Mouse (Mus musculus): ENCODE data around the gene Bpifa6. TPM values are rescaled to one million over a fixed set of nuclear protein-coding genes. Genes with fewer than 3 reads are reported as not detected.
"Not testable (repeated sequence)": the region's sequence is repeated elsewhere in the genome, so short reads cannot be mapped to it uniquely, and the experiment has no call there.

Gene Bpifa6
- polyA plus RNA-seq, 1 experiment from 2014 or later = not detected

- no peaks in the 10 kb centered on the region for H3K4me1 ChIP-seq (ENCODE audit: control insufficient read depth, insufficient read depth, low read length)
- H3K9ac ChIP-seq (ENCODE audit: low read depth, low read length) = no peak overlapping the region
- no peak for ATAC-seq
- H3K27ac ChIP-seq (ENCODE audit: low read length) = no peak overlapping the region
- no peaks in the 10 kb centered on the region for H3K27me3 ChIP-seq (ENCODE audit: control insufficient read depth, insufficient read depth, low read depth, low read length)
- H3K9me3 ChIP-seq (replicated peaks; ENCODE audit: control insufficient read depth, low read length, poor library complexity, severe bottlenecking) = no peaks in the 10 kb centered on the region
- H3K4me2 ChIP-seq (ENCODE audit: low read length) = no peak overlapping the region
- H3K36me3 ChIP-seq (ENCODE audit: control insufficient read depth, insufficient read depth, low read length) = no peaks in the 10 kb centered on the region
- no peak overlapping the region for H3K4me3 ChIP-seq (ENCODE audit: low read depth, low read length)
- WGBS = 80% methylated on average over 4 of the region's 4 CpGs
These were observed 31.0 kb downstream of the Bpifa6 start for GRCm38 (mm10) chr2:154005734-154006133.

DNA sequence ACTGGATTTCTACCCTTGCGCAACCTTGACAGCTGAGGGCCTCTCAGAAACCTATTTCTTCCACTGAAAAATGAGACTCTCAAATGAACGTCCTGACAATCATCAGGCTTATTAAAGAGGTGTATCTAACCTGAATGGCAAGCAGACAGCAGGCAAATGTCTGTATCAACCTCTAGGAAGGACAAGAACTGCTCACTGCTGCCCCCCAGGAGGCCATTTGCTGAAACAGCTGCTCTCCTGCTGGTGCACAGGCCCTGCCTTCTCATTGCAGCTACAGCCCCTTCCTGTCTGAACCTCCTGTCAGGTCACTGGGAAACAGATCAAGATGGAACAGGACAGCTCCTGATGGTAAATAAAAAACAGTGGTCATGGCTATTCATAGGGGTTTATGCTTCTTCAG, 31.6 kb downstream of the Bpifa6 start:
- H3K4me2 ChIP-seq (ENCODE audit: low read length) = no peak overlapping the region
- H3K9me3 ChIP-seq (replicated peaks; ENCODE audit: control insufficient read depth, low read length, poor library complexity, severe bottlenecking) = no peaks in the 10 kb centered on the region
- H3K4me3 ChIP-seq (ENCODE audit: low read depth, low read length) = no peak overlapping the region
- no peaks in the 10 kb centered on the region for H3K27me3 ChIP-seq (ENCODE audit: control insufficient read depth, insufficient read depth, low read depth, low read length)
- WGBS = 85% methylated on average over 2 of the region's 2 CpGs
- no peak overlapping the region for H3K27ac ChIP-seq (ENCODE audit: low read length)
- ATAC-seq = no peak
- H3K9ac ChIP-seq (ENCODE audit: low read depth, low read length) = no peak overlapping the region
- no peaks in the 10 kb centered on the region for H3K36me3 ChIP-seq (ENCODE audit: control insufficient read depth, insufficient read depth, low read length)
- H3K4me1 ChIP-seq (ENCODE audit: control insufficient read depth, insufficient read depth, low read length) = no peaks in the 10 kb centered on the region

- Histone ChIP-seq H3K4me2 (ENCODE audit: low read length) (no peak overlapping the region), H3K9ac (ENCODE audit: low read depth, low read length) (no peak overlapping the region), H3K4me3 (ENCODE audit: low read depth, low read length) (no peak overlapping the region), H3K27me3 (ENCODE audit: control insufficient read depth, insufficient read depth, low read depth, low read length) (no peaks in the 10 kb centered on the region), H3K9me3 (replicated peaks; ENCODE audit: control insufficient read depth, low read length, poor library complexity, severe bottlenecking) (no peaks in the 10 kb centered on the region), H3K36me3 (ENCODE audit: control insufficient read depth, insufficient read depth, low read length) (no peaks in the 10 kb centered on the region), H3K4me1 (ENCODE audit: control insufficient read depth, insufficient read depth, low read length) (no peaks in the 10 kb centered on the region), H3K27ac (ENCODE audit: low read length) (no peak overlapping the region)
- 83% methylated on average over 1 of the region's 1 CpGs for WGBS
- ATAC-seq = no peak
These were observed 32.6 kb downstream of the Bpifa6 start for GRCm38 (mm10) chr2:154007381-154007780.

DNA sequence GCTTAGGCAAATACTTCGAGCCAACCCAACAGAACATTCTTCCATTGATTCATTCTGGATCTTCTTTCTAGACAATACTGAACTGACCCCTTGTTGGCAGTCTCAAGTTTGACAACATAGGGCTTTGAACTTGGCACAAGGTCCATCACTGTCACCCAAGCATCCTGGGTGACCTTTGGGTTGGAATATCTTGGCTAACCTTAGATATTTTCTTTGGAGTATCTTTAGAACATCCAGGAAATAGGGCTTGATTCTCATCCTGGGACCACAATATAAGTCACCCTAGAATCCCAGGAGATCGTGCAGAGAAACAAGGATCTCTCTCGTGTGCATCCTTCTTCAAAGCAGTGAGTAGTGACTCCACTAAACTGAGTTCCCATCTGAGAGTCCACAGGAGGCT, 33.2 kb downstream of the Bpifa6 start, which contains the start of gene Bpifa2:
TSS of gene Bpifa2 (plus strand) at position 301 of the 400 bp plus-strand sequence.
- Histone ChIP-seq H3K9ac (ENCODE audit: low read depth, low read length) (no peak within 1 kb of the TSS), H3K27ac (ENCODE audit: low read length) (no peak within 1 kb of the TSS), H3K36me3 (ENCODE audit: control insufficient read depth, insufficient read depth, low read length) (no peaks in the 10 kb centered on the region), H3K9me3 (replicated peaks; ENCODE audit: control insufficient read depth, low read length, poor library complexity, severe bottlenecking) (no peaks in the 10 kb centered on the region), H3K4me3 (ENCODE audit: low read depth, low read length) (no peak within 1 kb of the TSS), H3K4me1 (ENCODE audit: control insufficient read depth, insufficient read depth, low read length) (no peaks in the 10 kb centered on the region), H3K27me3 (ENCODE audit: control insufficient read depth, insufficient read depth, low read depth, low read length) (no peaks in the 10 kb centered on the region), H3K4me2 (ENCODE audit: low read length) (no peak within 1 kb of the TSS)
- 73% methylated on average over 3 of the region's 3 CpGs for WGBS
- ATAC-seq = no peak

GRCm38 (mm10) chr2:154017990-154018389, 43.2 kb downstream of the Bpifa6 start:
- WGBS = 90% methylated on average over 1 of the region's 1 CpGs
- no peak overlapping the region for H3K4me2 ChIP-seq (ENCODE audit: low read length)
- no peaks in the 10 kb centered on the region for H3K27me3 ChIP-seq (ENCODE audit: control insufficient read depth, insufficient read depth, low read depth, low read length)
- no peaks in the 10 kb centered on the region for H3K4me1 ChIP-seq (ENCODE audit: control insufficient read depth, insufficient read depth, low read length)
- H3K9ac ChIP-seq (ENCODE audit: low read depth, low read length) = no peak overlapping the region
- no peak for ATAC-seq
- H3K9me3 ChIP-seq (replicated peaks; ENCODE audit: control insufficient read depth, low read length, poor library complexity, severe bottlenecking) = no peaks in the 10 kb centered on the region
- no peak overlapping the region for H3K4me3 ChIP-seq (ENCODE audit: low read depth, low read length)
- no peaks in the 10 kb centered on the region for H3K36me3 ChIP-seq (ENCODE audit: control insufficient read depth, insufficient read depth, low read length)
- H3K27ac ChIP-seq (ENCODE audit: low read length) = no peak overlapping the region

DNA sequence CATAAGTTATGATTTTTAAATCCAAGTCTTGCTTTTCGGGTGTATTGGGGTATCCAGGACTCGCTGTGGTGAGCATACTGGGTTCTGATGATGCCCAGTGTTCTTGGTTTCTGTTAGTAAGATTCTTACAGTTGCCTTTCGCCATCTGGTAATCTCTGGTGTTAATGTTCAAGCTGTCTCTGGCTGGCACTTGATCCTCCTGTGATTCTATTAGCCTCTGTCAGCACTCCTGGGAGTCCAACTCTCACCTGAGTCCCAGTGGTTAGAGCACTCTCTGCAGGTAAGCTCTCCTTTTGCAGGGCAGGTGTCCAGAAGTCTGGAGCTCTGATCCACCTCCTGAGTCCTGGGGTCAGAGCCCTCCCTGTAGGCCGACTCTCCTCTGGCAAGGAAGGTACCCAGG, 49.9 kb downstream of the Bpifa6 start:
- not testable (repeated sequence) for H3K27ac ChIP-seq (ENCODE audit: low read length)
- 88% methylated on average over 4 of the region's 4 CpGs for WGBS

GRCm38 (mm10) chr2:154038932-154039331, 64.2 kb downstream of the Bpifa6 start:
- no peaks in the 10 kb centered on the region for H3K27me3 ChIP-seq (ENCODE audit: control insufficient read depth, insufficient read depth, low read depth, low read length)
- H3K36me3 ChIP-seq (ENCODE audit: control insufficient read depth, insufficient read depth, low read length) = no peaks in the 10 kb centered on the region
- ATAC-seq = no peak
- WGBS = 46% methylated on average over 2 of the region's 2 CpGs
- H3K4me2 ChIP-seq (ENCODE audit: low read length) = no peak overlapping the region
- no peak overlapping the region for H3K27ac ChIP-seq (ENCODE audit: low read length)
- no peaks in the 10 kb centered on the region for H3K9me3 ChIP-seq (replicated peaks; ENCODE audit: control insufficient read depth, low read length, poor library complexity, severe bottlenecking)
- no peaks in the 10 kb centered on the region for H3K4me1 ChIP-seq (ENCODE audit: control insufficient read depth, insufficient read depth, low read length)
- no peak overlapping the region for H3K4me3 ChIP-seq (ENCODE audit: low read depth, low read length)
- H3K9ac ChIP-seq (ENCODE audit: low read depth, low read length) = no peak overlapping the region

More for the DNA sequence above, 49.9 kb downstream of the Bpifa6 start:
- H3K9me3 ChIP-seq (replicated peaks; ENCODE audit: control insufficient read depth, low read length, poor library complexity, severe bottlenecking); H3K4me1 ChIP-seq (ENCODE audit: control insufficient read depth, insufficient read depth, low read length); ATAC-seq; H3K4me3 ChIP-seq (ENCODE audit: low read depth, low read length); H3K4me2 ChIP-seq (ENCODE audit: low read length); H3K9ac ChIP-seq (ENCODE audit: low read depth, low read length); H3K27me3 ChIP-seq (ENCODE audit: control insufficient read depth, insufficient read depth, low read depth, low read length); H3K36me3 ChIP-seq (ENCODE audit: control insufficient read depth, insufficient read depth, low read length): not testable (repeated sequence)

GRCm38 (mm10) chr2:154044743-154045142, 70.0 kb downstream of the Bpifa6 start:
- no peak overlapping the region for H3K9ac ChIP-seq (ENCODE audit: low read depth, low read length)

More at GRCm38 (mm10) chr2:154044743-154045142, 70.0 kb downstream of the Bpifa6 start:
- Histone ChIP-seq H3K4me2 (ENCODE audit: low read length) (no peak overlapping the region), H3K27ac (ENCODE audit: low read length) (no peak overlapping the region), H3K4me3 (ENCODE audit: low read depth, low read length) (no peak overlapping the region), H3K27me3 (ENCODE audit: control insufficient read depth, insufficient read depth, low read depth, low read length) (no peaks in the 10 kb centered on the region), H3K36me3 (ENCODE audit: control insufficient read depth, insufficient read depth, low read length) (no peaks in the 10 kb centered on the region), H3K9me3 (replicated peaks; ENCODE audit: control insufficient read depth, low read length, poor library complexity, severe bottlenecking) (no peaks in the 10 kb centered on the region), H3K4me1 (ENCODE audit: control insufficient read depth, insufficient read depth, low read length) (no peaks in the 10 kb centered on the region)
- ATAC-seq = no peak
- 87% methylated on average over 3 of the region's 3 CpGs for WGBS

All from midbrain, embryonic 16.5 days (tissue).